Mouse (Mus musculus) ES-E14 (cell line): ENCODE measurements around the gene Bcl6.

Source experiments
- CHD2 ChIP-seq: IDR thresholded peaks from 2 replicates; pipeline ENCODE4 v1.6.1; 2014; ENCODE audit warnings: mild to moderate bottlenecking, low read depth, low read length, inconsistent platforms
- HCFC1 ChIP-seq: IDR thresholded peaks from 2 replicates; pipeline ENCODE4 v1.6.1; 2012; ENCODE audit warnings: low read length, inconsistent platforms, borderline replicate concordance; ENCODE audit not compliant: insufficient read depth
- MAFK ChIP-seq: IDR thresholded peaks from 2 replicates; pipeline ENCODE4 v1.6.1; 2014; ENCODE audit warnings: mild to moderate bottlenecking, low read depth, low read length, inconsistent platforms; ENCODE audit not compliant: insufficient read depth
- ZC3H11A ChIP-seq: IDR thresholded peaks from 2 replicates; pipeline ENCODE4 v1.6.1; 2012; ENCODE audit warnings: low read depth, mild to moderate bottlenecking, inconsistent platforms, low read length, borderline replicate concordance

DNA sequence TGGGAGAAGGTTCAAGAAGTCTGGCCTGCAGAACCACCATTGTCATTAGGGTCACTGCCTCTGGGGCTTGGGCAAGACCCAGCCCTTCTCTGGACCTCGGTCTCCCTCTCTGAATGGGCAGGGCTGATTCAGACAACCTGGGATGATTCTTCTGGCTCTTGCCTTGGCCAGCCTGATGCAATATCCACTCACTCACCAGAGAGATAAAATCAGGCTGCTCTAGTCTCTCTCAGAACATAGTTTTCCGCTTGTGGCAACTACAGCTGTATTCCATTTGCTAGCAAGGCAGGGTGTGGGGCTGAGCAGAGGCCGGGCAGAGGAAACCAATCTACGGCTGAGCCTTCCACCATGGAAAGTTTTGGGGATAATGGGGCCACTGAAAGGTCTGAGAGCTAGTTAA is 19.8 kb downstream of the Bcl6 start:
- no peak for TF ChIP-seq HCFC1
- TF ChIP-seq ZC3H11A = no peak
- no peak for TF ChIP-seq MAFK
- TF ChIP-seq CHD2 = no peak
